Mouse (Mus musculus) G1E (cell line): ENCODE data around the gene Olfr800. TPM values are rescaled to one million over a fixed set of nuclear protein-coding genes. Genes with fewer than 3 reads are reported as not detected.

ENCODE experiments used
- ATAC-seq: 2 replicates; pipeline ENCODE4 v1.8.0; 2016; ENCODE audit warnings: mild to moderate bottlenecking; ENCODE audit not compliant: insufficient number of reproducible peaks, poor library complexity, low FRiP score, severe bottlenecking; ENCODE audit errors: extremely low read depth
- DNase-seq: peaks from one replicate; pipeline ENCODE4 v3.0.0; 2012; ENCODE audit warnings: low spot score
- H3K27me3 ChIP-seq: 2 replicates; pipeline ENCODE4 v1.6.1; 2012; ENCODE audit warnings: mild to moderate bottlenecking, low read length, inconsistent platforms; ENCODE audit not compliant: insufficient read depth
- H3K36me3 ChIP-seq: replicated peaks from 2 replicates; pipeline ENCODE3; 2012; ENCODE audit warnings: mild to moderate bottlenecking, inconsistent platforms
- H3K4me1 ChIP-seq: 2 replicates; pipeline ENCODE4 v1.6.1; 2012; ENCODE audit warnings: low read depth, low read length, inconsistent platforms, mixed read lengths; ENCODE audit not compliant: insufficient read depth
- H3K4me3 ChIP-seq: 2 replicates; pipeline ENCODE4 v1.5.1; 2012; ENCODE audit warnings: low read depth, mild to moderate bottlenecking, inconsistent platforms, low read length, moderate library complexity, mixed read lengths
- H3K9me3 ChIP-seq: replicated peaks from 2 replicates; pipeline ENCODE4 v1.6.1; 2012; ENCODE audit warnings: inconsistent platforms
- CTCF ChIP-seq: IDR thresholded peaks from 2 replicates; pipeline ENCODE4 v1.5.1; 2012; ENCODE audit warnings: low read depth, low read length, inconsistent platforms, mixed read lengths
- GATA1 ChIP-seq: IDR thresholded peaks from 2 replicates; pipeline ENCODE4 v1.6.1; 2012; ENCODE audit warnings: borderline replicate concordance, low read length, inconsistent platforms, mixed read lengths
- GATA2 ChIP-seq: IDR thresholded peaks from 2 replicates; pipeline ENCODE4 v1.6.1; 2012; ENCODE audit warnings: low read depth, low read length, inconsistent platforms, borderline replicate concordance
- POLR2AphosphoS5 ChIP-seq: IDR thresholded peaks from 2 replicates; pipeline ENCODE4 v1.6.1; 2012; ENCODE audit warnings: low read depth, low read length, inconsistent platforms; ENCODE audit not compliant: insufficient replicate concordance
- TAL1 ChIP-seq: conservative IDR thresholded peaks from 2 replicates; pipeline ENCODE4 v1.6.1; 2012; ENCODE audit warnings: low read depth, low read length, inconsistent platforms, mixed read lengths
- polyA plus RNA-seq: library from polyadenylated mRNA; stranded (reverse); fragments of >175 nt; gene quantifications from 2 replicates; pipeline ENCODE4 v1.2.3, GENCODE M21; 2012
- total RNA-seq, 2 experiments: library from RNA; stranded (forward) in 1 of 2; stranded (reverse) in 1 of 2; fragments of 200-1000 nt in 1 of 2; fragments of >200 nt in 1 of 2; fragmentation: Nextera tagmentation in 1 of 2; gene quantifications; 2 replicates each; pipeline ENCODE4 v1.2.3; 2014 to 2017

Gene Olfr800
- total RNA-seq (2014; fragmentation: Nextera tagmentation) (not detected in 2 replicates), total RNA-seq (2017) (0.12 and 0.27 TPM in 2 replicates), polyA plus RNA-seq (not detected in 2 replicates)

DNA sequence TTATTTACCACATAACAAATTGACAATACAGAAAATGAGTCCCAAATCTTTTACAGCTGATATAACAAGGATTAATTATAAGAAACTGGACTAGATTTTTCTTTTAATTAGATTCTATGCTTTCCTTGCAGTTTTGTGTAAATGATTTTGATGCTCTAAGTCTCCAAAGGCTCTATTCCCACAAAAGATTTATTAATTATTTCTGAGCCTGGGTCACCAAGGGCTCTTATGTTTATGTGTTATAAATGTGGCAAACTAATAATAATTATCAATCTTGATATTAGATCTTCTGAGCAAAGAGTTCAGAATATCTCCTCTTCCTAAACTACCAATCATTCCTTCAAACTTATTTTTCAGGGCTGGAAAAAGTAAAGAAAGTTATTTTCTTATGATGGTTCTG is at the start of gene Olfr800:
Gene Olfr800, plus strand, starts transcription at position 301 of the 400 bp plus-strand sequence.
- H3K36me3 ChIP-seq, result no peaks in the 10 kb centered on the region
- H3K4me3 ChIP-seq, result no peak within 1 kb of the TSS
- no peak for DNase-seq
- H3K4me1 ChIP-seq, result no peaks in the 10 kb centered on the region
- ATAC-seq, result no peak
- H3K27me3 ChIP-seq, result no peaks in the 10 kb centered on the region
- TF ChIP-seq POLR2AphosphoS5 (no peak), TAL1 (no peak), GATA2 (no peak), CTCF (no peak), GATA1 (no peak)
- H3K9me3 ChIP-seq, result no peaks in the 10 kb centered on the region

DNA sequence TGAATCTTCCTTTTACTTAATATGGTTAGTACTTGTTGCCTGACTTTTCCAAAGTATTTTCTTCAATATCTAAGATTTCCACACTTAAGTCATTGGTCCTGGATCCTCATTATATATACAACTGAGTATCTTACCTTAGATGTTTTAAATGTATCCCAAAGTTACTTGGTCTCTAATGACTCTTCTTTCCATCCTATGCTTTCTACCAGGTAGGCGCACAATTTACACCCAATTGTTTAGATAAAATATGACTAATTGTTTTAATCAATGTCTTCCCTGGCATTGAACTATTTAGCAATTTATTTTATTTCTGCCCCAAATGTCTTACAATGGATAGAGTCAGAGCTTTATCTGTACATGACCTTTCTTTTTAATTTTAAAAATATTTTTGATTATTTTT is 45.0 kb upstream of the Olfr800 start, which contains the start of gene Olfr796:
Gene Olfr796, minus strand, starts transcription at position 101 of the 400 bp plus-strand sequence.
- no peaks in the 10 kb centered on the region for H3K4me1 ChIP-seq
- no peak for ATAC-seq
- no peaks in the 10 kb centered on the region for H3K9me3 ChIP-seq

DNA sequence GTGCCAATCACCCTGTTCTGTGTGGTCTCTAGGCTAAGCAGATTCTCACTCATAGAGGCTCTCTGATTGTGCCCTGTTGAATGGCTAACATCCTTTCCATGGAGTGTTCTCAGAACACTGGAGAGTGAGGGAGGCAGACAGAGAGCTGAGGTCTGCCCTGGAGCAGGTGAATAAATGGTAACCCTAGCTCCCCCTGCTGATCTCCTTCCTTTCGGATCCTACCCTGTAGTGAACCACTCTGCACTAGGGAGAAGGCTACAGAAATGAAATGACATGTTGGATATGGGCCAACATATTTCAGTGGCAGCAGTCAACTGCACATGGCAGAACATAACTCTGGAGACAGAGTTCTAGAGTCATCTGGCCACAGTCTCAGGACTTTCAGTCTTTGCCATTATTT is 35.8 kb upstream of the Olfr800 start:
- Histone ChIP-seq H3K4me1 (no peaks in the 10 kb centered on the region), H3K9me3 (no peaks in the 10 kb centered on the region), H3K27me3 (no peaks in the 10 kb centered on the region), H3K36me3 (no peaks in the 10 kb centered on the region), H3K4me3 (no peak overlapping the region)
- no peak for TF ChIP-seq GATA2
- TF ChIP-seq CTCF, result no peak
- TF ChIP-seq TAL1, result no peak
- TF ChIP-seq POLR2AphosphoS5, result no peak
- no peak for TF ChIP-seq GATA1
- ATAC-seq, result no peak; the same call in 1 of the 2 replicates
- DNase-seq, result no peak

More for the DNA sequence above, 45.0 kb upstream of the Olfr800 start, which contains the start of gene Olfr796:
- TF ChIP-seq POLR2AphosphoS5, result no peak
- no peak for TF ChIP-seq GATA2
- TF ChIP-seq TAL1, result no peak
- no peak for TF ChIP-seq CTCF
- no peak for TF ChIP-seq GATA1
- no peak within 1 kb of the TSS for H3K4me3 ChIP-seq
- no peaks in the 10 kb centered on the region for H3K36me3 ChIP-seq
- no peaks in the 10 kb centered on the region for H3K27me3 ChIP-seq
- DNase-seq, result no peak

DNA sequence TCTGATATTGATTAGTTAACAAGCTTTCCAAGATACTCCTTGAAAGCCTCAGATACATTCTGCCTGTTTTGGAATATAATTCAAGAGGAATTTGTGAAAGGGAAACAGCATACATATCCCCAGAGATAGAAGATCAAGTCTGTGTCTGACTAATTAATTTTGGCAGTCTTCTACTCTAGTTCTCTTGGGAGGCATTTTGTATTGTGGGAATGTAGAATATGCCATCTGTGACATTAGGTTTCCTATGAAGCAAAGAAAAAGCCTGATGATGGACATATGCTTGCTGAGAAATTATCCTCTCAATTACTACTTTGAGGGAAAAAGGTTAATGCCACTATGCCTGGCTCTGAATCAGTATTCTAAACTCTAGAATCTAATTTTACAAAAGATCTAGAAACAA is 34.2 kb upstream of the Olfr800 start:
- TF ChIP-seq TAL1 (no peak), CTCF (no peak), POLR2AphosphoS5 (no peak), GATA1 (no peak), GATA2 (no peak)

DNA sequence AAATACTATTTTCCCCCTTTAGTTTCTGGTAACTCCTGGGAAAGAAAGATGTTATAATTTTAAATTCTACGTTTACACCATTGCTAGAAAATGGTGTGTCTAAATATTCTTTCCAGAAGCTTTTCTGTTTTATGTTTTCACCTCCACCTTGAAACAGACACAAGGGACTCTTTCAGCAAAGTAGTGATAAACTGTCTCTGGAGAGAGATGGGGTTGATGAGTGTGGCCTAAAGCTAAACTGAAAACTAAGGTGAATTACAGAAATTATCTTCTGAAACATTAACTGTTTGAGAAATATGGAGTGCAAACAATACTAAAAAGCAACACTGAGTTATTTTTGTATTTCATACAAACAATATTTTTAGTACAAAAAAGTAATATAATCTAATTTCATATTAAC is 29.7 kb upstream of the Olfr800 start, which contains the start of gene Olfr798:
Gene Olfr798, minus strand, starts transcription at position 101 of the 400 bp plus-strand sequence.
- H3K27me3 ChIP-seq, result no peaks in the 10 kb centered on the region
- DNase-seq (no peak), ATAC-seq (no peak)
- H3K4me3 ChIP-seq, result no peak within 1 kb of the TSS
- H3K36me3 ChIP-seq, result no peaks in the 10 kb centered on the region
- no peaks in the 10 kb centered on the region for H3K4me1 ChIP-seq
- H3K9me3 ChIP-seq, result no peaks in the 10 kb centered on the region
- no peak for TF ChIP-seq GATA2
- no peak for TF ChIP-seq GATA1
- no peak for TF ChIP-seq POLR2AphosphoS5
- TF ChIP-seq CTCF, result no peak
- TF ChIP-seq TAL1, result no peak

More for the DNA sequence above, 34.2 kb upstream of the Olfr800 start:
- Histone ChIP-seq H3K9me3 (no peaks in the 10 kb centered on the region), H3K4me1 (no peaks in the 10 kb centered on the region), H3K36me3 (no peaks in the 10 kb centered on the region), H3K27me3 (no peaks in the 10 kb centered on the region), H3K4me3 (no peak overlapping the region)
- ATAC-seq (no peak), DNase-seq (no peak)

DNA sequence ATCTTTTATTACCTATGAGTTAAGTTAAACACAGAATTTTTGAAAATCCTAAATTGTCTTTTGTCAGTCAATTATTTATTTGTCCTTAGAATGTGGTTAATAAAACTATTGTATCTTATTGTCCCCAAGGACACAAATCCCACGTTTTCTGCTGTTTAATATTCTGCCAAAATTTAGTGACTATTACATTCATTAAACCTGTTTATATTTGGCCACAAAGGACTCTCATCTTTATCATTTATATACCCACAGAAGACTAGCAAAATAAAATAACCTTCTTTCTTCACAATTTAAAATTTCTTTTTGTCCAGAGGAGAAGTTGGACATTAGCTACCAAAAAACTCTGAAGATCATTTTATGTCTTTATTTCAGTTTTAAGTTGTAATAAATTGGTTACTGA is 20.3 kb upstream of the Olfr800 start, which contains the start of gene Olfr799:
Gene Olfr799, plus strand, starts transcription at position 301 of the 400 bp plus-strand sequence.
- no peaks in the 10 kb centered on the region for H3K4me1 ChIP-seq
- no peaks in the 10 kb centered on the region for H3K27me3 ChIP-seq
- no peak within 1 kb of the TSS for H3K4me3 ChIP-seq
- no peak for ATAC-seq
- TF ChIP-seq CTCF (no peak), GATA1 (no peak), TAL1 (no peak), POLR2AphosphoS5 (no peak), GATA2 (no peak)
- DNase-seq, result no peak
- H3K36me3 ChIP-seq, result no peaks in the 10 kb centered on the region
- H3K9me3 ChIP-seq, result no peaks in the 10 kb centered on the region

DNA sequence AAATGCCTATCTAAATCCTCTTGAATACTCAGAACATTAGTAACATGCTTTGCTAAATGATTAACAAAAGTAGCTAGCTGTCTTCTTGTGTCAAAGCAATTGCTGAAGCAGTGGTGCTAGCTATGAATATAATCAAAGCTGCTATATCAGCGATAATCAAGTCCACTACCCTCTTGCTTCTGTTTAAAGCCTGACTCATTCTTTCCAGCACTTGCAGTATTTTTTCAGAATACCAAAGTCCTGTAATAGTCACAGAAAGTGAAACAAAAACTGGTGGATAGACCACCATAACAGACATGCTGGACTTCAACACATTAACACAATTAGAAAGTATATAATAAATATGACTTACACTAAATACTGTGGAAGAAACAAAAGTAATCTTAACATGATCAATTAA is 5.7 kb upstream of the Olfr800 start:
- no peak for ATAC-seq
- H3K9me3 ChIP-seq, result no peaks in the 10 kb centered on the region

More for the DNA sequence above, 5.7 kb upstream of the Olfr800 start:
- DNase-seq, result no peak
- Histone ChIP-seq H3K36me3 (no peaks in the 10 kb centered on the region), H3K4me1 (no peaks in the 10 kb centered on the region), H3K4me3 (no peak overlapping the region), H3K27me3 (no peaks in the 10 kb centered on the region)
- no peak for TF ChIP-seq POLR2AphosphoS5
- no peak for TF ChIP-seq TAL1
- no peak for TF ChIP-seq GATA2
- TF ChIP-seq CTCF, result no peak
- TF ChIP-seq GATA1, result no peak
